Mouse (Mus musculus) kidney, adult 2 months (tissue): ENCODE measurements around the gene D430041D05Rik. TPM values are rescaled to one million over a fixed set of nuclear protein-coding genes. Genes with fewer than 3 reads are reported as not detected.

Experiments
- DNase-seq: peaks from one replicate; pipeline ENCODE4 v3.0.0; 2021
- H3K27ac ChIP-seq: fragments of 200-500 bp; 2 replicates; pipeline ENCODE4 v1.5.1; 2012; ENCODE audit warnings: low read depth, low read length, control low read depth, inconsistent platforms; ENCODE audit not compliant: insufficient read depth
- H3K27me3 ChIP-seq: fragments of 200-500 bp; replicated peaks from 2 replicates; pipeline ENCODE4 v1.6.1; 2012; ENCODE audit warnings: mild to moderate bottlenecking, moderate library complexity, low read length, inconsistent platforms; ENCODE audit not compliant: control insufficient read depth, insufficient read depth
- H3K36me3 ChIP-seq: fragments of 200-500 bp; 2 replicates; pipeline ENCODE4 v1.6.1; 2012; ENCODE audit warnings: mild to moderate bottlenecking, moderate library complexity, low read length, inconsistent platforms; ENCODE audit not compliant: control insufficient read depth, insufficient read depth
- H3K4me1 ChIP-seq: fragments of 200-500 bp; 2 replicates; pipeline ENCODE4 v1.6.1; 2011; ENCODE audit warnings: low read length; ENCODE audit not compliant: control insufficient read depth, insufficient read depth
- H3K4me3 ChIP-seq: fragments of 200-500 bp; 2 replicates; pipeline ENCODE4 v1.5.1; 2011; ENCODE audit warnings: mild to moderate bottlenecking, low read depth, low read length, control low read depth; ENCODE audit not compliant: insufficient read depth
- CTCF ChIP-seq: fragments of 200-500 bp; conservative IDR thresholded peaks from 2 replicates; pipeline ENCODE4 v1.5.1; 2011; ENCODE audit warnings: low read depth, mild to moderate bottlenecking, control low read depth, low read length, moderate library complexity, mixed read lengths; ENCODE audit not compliant: insufficient read depth, insufficient read length
- POLR2A ChIP-seq: fragments of 200-500 bp; IDR thresholded peaks from one replicate; pipeline ENCODE4 v1.6.1; 2011; ENCODE audit warnings: low read depth, low read length, control low read depth
- WGBS: fragments of 180-500 bp; shearing (Covaris S2); methylation state at CpG from one replicate; pipeline ENCODE4 v1.1.7; 2018; 5-methylcytosine and 5-hydroxymethylcytosine counted together
- polyA plus RNA-seq: library from polyadenylated mRNA; depleted of rRNA; stranded (reverse); fragments of >200 nt; gene quantifications from 2 replicates; pipeline ENCODE4 v1.2.3, GENCODE M21; 2012

D430041D05Rik gene
- polyA plus RNA-seq, 1 experiment, result 0.02 TPM

DNA sequence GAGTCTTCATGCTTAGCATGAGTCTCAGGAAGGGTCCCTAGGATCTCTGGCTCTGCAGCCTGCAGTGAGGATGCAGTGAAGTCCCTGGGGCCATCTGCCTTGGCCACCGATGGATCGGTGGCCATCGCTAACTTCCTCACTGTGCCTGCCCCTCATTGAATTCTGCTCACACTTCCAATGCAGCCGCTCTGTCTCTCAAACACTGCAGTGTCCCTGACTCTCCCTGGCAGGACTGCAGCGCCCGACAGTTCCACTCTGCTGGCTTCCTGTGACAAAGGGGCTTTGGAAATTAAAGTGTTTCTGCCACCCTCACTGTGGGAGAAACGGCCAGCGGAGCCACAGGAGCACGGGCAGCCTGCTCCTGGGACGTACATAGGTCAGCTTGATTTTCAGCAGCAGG is 192.7 kb downstream of the D430041D05Rik start:
- 44% methylated on average over 10 of the region's 10 CpGs for WGBS
- DNase-seq, result no peak
- no peak for TF ChIP-seq CTCF
- no peak for TF ChIP-seq POLR2A

DNA sequence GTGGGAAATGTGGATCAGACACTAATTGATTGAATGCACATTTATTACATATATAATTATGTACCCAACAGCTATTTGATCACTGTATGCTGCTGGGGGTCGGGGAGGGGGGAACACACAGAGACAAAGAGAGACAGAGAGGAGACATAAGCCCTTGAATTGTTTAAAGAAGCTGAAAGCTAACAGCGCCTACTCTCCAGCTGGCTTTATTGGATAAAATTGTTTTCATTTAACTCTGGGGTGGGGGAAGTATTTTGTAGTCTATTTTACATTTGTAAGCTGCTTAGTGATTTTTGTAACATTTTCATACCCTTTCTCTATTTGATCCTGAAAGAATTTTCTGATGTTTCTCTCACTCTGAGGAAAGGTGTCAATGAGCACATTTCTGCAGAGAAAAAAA is 201.4 kb downstream of the D430041D05Rik start:
- TF ChIP-seq POLR2A (no peak), CTCF (no peak)
- no peaks in the 10 kb centered on the region for H3K27me3 ChIP-seq
- DNase-seq, result no peak
- H3K4me1 ChIP-seq, result no peaks in the 10 kb centered on the region
- no peaks in the 10 kb centered on the region for H3K36me3 ChIP-seq
- WGBS, result 82% methylated on average over 2 of the region's 2 CpGs
- H3K27ac ChIP-seq, result no peak overlapping the region
- H3K4me3 ChIP-seq, result no peak overlapping the region

More for the DNA sequence above, 192.7 kb downstream of the D430041D05Rik start:
- Histone ChIP-seq H3K27me3 (no peaks in the 10 kb centered on the region), H3K4me3 (no peak overlapping the region), H3K36me3 (no peaks in the 10 kb centered on the region), H3K27ac (no peak overlapping the region), H3K4me1 (no peaks in the 10 kb centered on the region)

DNA sequence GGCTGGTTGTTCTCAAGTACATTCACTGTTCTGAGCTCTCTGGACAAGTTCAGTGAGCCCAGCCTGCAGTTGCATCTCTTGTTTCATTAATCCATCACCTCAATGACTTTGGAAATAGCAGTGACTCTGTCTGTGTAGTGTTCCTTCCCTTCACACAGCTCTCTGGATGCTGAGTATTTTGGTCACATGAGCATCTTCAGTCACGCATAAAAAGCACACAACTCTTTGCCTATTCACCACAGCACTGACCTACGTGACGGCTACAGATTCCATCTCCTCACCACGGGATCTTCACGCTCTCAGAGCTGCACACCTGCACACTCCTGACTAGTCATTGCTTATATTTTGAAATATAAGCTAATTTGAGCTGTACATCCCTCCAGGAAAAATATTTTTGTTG is 202.4 kb downstream of the D430041D05Rik start:
- DNase-seq, result no peak
- whole genome bisulfite sequencing, result 39% methylated on average over 5 of the region's 5 CpGs
- Histone ChIP-seq H3K4me3 (no peak overlapping the region), H3K27ac (no peak overlapping the region), H3K27me3 (no peaks in the 10 kb centered on the region), H3K4me1 (no peaks in the 10 kb centered on the region), H3K36me3 (no peaks in the 10 kb centered on the region)
- TF ChIP-seq POLR2A, result no peak
- no peak for TF ChIP-seq CTCF

DNA sequence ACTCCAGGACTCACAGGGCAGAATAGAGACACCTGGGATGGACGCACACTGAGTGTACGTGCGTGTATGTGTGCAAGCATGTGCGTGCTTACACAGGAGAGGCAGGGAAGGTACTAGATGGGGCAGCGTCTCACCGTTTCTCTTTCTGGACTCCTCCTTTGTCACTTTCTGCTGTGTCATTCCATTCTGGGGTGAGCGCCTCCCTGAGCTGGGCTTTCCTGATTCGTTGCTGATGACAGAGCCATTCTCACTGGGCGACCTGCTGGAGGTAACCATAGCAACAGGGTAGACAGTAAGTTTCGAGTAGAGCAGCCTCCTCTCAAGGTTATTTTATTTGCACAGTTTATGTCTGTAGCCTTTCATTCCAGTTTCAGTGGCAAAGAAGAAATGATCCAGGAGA is 202.9 kb downstream of the D430041D05Rik start:
- Histone ChIP-seq H3K36me3 (no peaks in the 10 kb centered on the region), H3K27ac (no peak overlapping the region), H3K4me3 (no peak overlapping the region), H3K4me1 (no peaks in the 10 kb centered on the region), H3K27me3 (no peaks in the 10 kb centered on the region)
- TF ChIP-seq CTCF (no peak), POLR2A (no peak)
- WGBS, result 39% methylated on average over 10 of the region's 10 CpGs
- DNase-seq, result no peak

DNA sequence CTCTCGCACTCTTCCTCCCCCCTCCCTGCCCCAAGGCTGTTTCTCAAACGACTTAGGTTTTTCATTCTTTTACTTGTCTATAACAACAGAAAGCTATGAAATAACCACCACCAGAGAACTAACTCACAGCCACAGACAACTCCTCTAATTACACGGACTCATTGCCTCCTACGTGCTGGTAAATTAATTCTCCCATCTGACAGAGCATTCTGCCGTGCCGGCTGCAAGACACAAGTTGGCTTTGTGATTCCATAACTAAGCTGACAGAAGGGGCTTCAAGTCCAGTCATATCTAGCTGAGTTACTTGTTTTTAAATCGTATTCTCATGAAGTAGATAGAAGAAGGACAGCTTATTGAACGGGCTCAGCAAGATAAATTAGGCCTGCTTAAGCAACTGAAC is 205.2 kb downstream of the D430041D05Rik start:
- Histone ChIP-seq H3K4me1 (no peaks in the 10 kb centered on the region), H3K4me3 (no peak overlapping the region), H3K27ac (no peak overlapping the region), H3K36me3 (no peaks in the 10 kb centered on the region), H3K27me3 (no peaks in the 10 kb centered on the region)
- WGBS, result 51% methylated on average over 8 of the region's 8 CpGs
- no peak for DNase-seq
- TF ChIP-seq CTCF (no peak), POLR2A (no peak)

DNA sequence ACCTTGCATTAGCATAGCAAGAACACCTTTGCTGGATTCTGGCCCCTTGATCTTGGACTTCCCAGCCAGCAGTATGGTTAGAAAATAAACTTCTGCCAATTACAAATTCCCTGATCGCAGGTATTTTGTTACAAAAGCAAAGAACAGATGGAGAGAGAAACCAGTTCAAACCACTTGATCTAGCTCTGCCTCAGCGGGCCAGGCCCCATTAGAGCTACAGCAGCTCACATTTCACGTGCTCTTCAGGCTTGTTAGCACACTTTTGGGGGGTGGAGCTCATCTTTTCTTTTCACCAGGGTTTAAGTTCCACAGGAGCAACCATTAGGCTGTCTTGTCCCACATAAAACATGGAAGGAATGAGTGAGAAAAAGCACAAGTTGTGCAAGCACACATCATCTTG is 210.6 kb downstream of the D430041D05Rik start:
- no peak overlapping the region for H3K27ac ChIP-seq
- no peaks in the 10 kb centered on the region for H3K27me3 ChIP-seq
- no peaks in the 10 kb centered on the region for H3K4me1 ChIP-seq
- H3K4me3 ChIP-seq, result no peak overlapping the region
- WGBS, result 37% methylated on average over 3 of the region's 3 CpGs
- DNase-seq, result no peak
- no peaks in the 10 kb centered on the region for H3K36me3 ChIP-seq
- TF ChIP-seq POLR2A, result no peak
- TF ChIP-seq CTCF, result no peak

DNA sequence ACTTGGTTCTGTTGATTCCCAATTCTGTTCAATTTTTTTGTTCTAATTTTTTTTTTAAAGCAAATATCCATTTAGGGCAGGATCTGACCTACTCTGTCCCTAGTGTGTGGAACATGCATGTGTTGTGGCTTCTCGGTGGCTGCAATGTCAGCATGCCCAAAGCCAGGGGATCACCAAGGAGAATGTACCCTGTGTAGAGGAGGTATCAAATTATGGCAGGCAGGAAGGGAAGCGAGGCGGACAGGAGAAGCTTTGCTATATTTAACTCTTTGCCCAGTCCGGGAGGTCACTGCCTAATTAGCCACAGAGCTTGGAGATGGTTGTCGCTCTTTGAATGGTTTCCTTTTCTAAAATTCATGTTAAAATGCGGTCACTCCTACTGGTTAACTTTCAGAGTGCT is 212.6 kb downstream of the D430041D05Rik start:
- Histone ChIP-seq H3K27me3 (no peaks in the 10 kb centered on the region), H3K36me3 (no peaks in the 10 kb centered on the region), H3K4me1 (no peaks in the 10 kb centered on the region), H3K4me3 (no peak overlapping the region), H3K27ac (no peak overlapping the region)
- TF ChIP-seq POLR2A, result no peak
- TF ChIP-seq CTCF, result no peak
- WGBS, result 57% methylated on average over 6 of the region's 6 CpGs
- DNase-seq, result no peak

DNA sequence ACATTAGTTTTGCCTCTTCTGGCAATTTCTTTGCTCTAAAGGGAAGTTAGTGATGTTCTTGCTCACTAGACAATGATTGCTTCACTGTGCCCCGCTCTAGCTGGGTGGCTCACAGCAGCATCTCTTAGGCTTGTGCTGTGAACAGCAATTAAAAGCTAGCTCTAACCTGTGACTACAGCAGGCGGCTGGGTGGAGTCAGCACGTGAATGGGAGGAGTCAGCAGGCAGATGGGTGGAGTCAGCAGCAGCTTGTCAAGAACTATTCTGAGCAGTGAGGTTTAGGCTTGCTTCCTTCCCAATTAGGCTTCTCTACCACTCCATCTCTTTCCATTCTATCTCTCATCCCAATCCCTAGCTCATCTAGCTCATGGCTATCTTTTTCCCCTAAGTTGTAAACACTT is 213.5 kb downstream of the D430041D05Rik start:
- H3K27me3 ChIP-seq, result no peaks in the 10 kb centered on the region
- WGBS, result 46% methylated on average over 3 of the region's 3 CpGs
- DNase-seq, result no peak
- H3K4me1 ChIP-seq, result no peaks in the 10 kb centered on the region
- no peak overlapping the region for H3K27ac ChIP-seq
- H3K36me3 ChIP-seq, result no peaks in the 10 kb centered on the region
- no peak overlapping the region for H3K4me3 ChIP-seq
- no peak for TF ChIP-seq POLR2A
